Mouse (Mus musculus) lung, postnatal 0 days (tissue): ENCODE measurements around the gene Tomm40l.

ENCODE experiments used
- CTCF ChIP-seq: IDR thresholded peaks from 2 replicates; pipeline ENCODE4 v1.5.1; 2016; ENCODE audit warnings: antibody characterized with exemption, mild to moderate bottlenecking
- EP300 ChIP-seq: IDR thresholded peaks from 2 replicates; pipeline ENCODE4 v1.6.1; 2016; ENCODE audit warnings: antibody characterized with exemption, mild to moderate bottlenecking, control low read depth

DNA sequence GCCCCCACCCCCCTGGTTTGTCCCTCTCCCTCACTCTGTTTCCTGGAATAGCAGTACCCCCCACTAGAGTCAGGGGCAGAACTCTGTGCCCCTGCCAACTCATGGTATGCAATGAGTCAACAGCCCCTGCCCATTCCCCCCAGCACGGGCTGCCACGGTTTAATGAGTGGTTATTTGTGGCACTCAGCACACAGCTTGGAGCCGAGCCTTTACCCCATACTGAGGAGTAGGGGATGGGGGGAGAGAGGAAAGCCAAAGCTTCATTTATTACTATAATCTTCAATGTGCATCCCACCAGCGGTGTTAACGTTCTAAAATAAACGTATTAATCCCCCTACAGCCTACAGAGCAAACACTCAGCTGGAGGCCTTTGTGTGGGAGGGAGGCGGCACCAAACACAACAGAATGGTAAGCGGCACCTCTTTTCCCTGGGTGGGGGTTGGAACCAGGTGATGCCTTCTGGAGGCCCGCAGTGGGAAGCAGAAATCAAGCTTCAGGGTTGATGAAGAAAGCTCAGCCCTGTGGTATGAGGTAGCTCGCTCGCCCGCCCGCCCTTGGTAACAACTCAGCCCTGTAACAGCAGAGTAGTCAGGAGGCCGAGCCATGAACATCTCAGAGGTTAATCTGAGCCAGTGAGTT is 32.7 kb downstream of the Tomm40l start:
- TF ChIP-seq CTCF (no peak), EP300 (no peak)
